Comparison of ENCODE assay signal across 27 mouse cellular contexts in the genomic region with DNA sequence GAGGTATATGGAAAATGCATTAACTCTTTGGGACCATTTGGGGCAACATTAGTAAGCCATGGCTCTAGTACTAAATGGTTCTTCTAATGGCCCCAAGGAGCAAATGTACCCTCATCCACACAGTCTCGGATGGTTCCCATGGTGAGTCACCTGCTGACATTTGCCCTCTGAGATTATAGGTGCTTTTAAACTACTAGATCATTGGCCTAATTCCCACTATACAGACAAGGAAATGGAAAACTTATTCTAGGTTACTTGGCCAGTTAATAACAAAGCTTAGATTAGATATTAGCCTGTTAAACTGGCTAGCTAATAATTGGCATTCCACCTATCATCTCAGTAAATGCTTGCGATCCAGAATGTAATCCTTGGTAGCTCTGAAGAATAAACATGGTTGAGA. TPM values are rescaled to one million over a fixed set of nuclear protein-coding genes. Genes with fewer than 3 reads are reported as not detected.
DNase-seq lines count a peak whose midpoint lies in the region; ATAC-seq and TF ChIP-seq lines count a peak whose summit lies in the region.
"Had no signal": no experiment of that assay in that cellular context is flagged by ENCODE, and none has a peak within 500 bp of the region (broad histone marks: within the 10 kb centered on the region; RNA-seq: fewer than 3 reads in every experiment).

No protein-coding gene starts in this region.

- H3K27ac ChIP-seq in kidney, adult 2 months (ENCODE audit: insufficient read depth, low read depth, low read length): no peak overlapping the region
- no peak overlapping the region for H3K27ac ChIP-seq in kidney, embryonic 15.5 days
- H3K27ac ChIP-seq in liver, adult 2 months (replicated peaks; ENCODE audit: insufficient read depth, low read depth, low read length): no peak overlapping the region
- no peak overlapping the region for H3K27ac ChIP-seq in liver, postnatal 0 days (ENCODE audit: low read depth)
- no peak overlapping the region for H3K27ac ChIP-seq in stomach, postnatal 0 days (replicated peaks)
- no peak overlapping the region for H3K27ac ChIP-seq in midbrain, embryonic 13.5 days
- H3K27ac ChIP-seq: embryonic facial prominence, embryonic 12.5 days; embryonic facial prominence, embryonic 15.5 days; gastrocnemius, adult 2 months; heart, embryonic 15.5 days; hindbrain, embryonic 10.5 days; hindbrain, embryonic 13.5 days had no signal

- H3K4me2 ChIP-seq in kidney, embryonic 15.5 days: no peak overlapping the region
- H3K4me2 ChIP-seq in liver, postnatal 0 days (ENCODE audit: low read depth, low read length): no peak overlapping the region
- no peak overlapping the region for H3K4me2 ChIP-seq in stomach, postnatal 0 days (replicated peaks; ENCODE audit: low read depth)
- no peak overlapping the region for H3K4me2 ChIP-seq in midbrain, embryonic 13.5 days (replicated peaks)
- H3K4me2 ChIP-seq: embryonic facial prominence, embryonic 12.5 days; embryonic facial prominence, embryonic 15.5 days; heart, embryonic 12.5 days; heart, embryonic 15.5 days; hindbrain, embryonic 13.5 days had no signal

- H3K36me3 ChIP-seq in kidney, adult 2 months (ENCODE audit: control insufficient read depth, insufficient read depth, low read length): no peaks in the 10 kb centered on the region
- no peaks in the 10 kb centered on the region for H3K36me3 ChIP-seq in kidney, embryonic 15.5 days
- no peaks in the 10 kb centered on the region for H3K36me3 ChIP-seq in liver, adult 2 months (ENCODE audit: control insufficient read depth, insufficient read depth, low read length)
- H3K36me3 ChIP-seq in liver, postnatal 0 days (replicated peaks; ENCODE audit: insufficient read depth, low read length): no peaks in the 10 kb centered on the region
- H3K36me3 ChIP-seq in stomach, postnatal 0 days (ENCODE audit: control insufficient read depth, insufficient read depth, low read length): no peaks in the 10 kb centered on the region
- H3K36me3 ChIP-seq in midbrain, embryonic 13.5 days: no peaks in the 10 kb centered on the region
- H3K36me3 ChIP-seq: embryonic facial prominence, embryonic 12.5 days; embryonic facial prominence, embryonic 15.5 days; heart, embryonic 12.5 days; heart, embryonic 15.5 days; hindbrain, embryonic 10.5 days; hindbrain, embryonic 13.5 days had no signal

- peak; percentile 54 for DNase-seq in kidney, adult 2 months
- no peak for DNase-seq in kidney, postnatal 4 days
- no peak for DNase-seq in kidney, adult 11 months
- peak; percentile 33 for DNase-seq in liver, adult 2 months (ENCODE audit: extremely low read depth, low read depth, low spot score)
- no peak for DNase-seq in liver, postnatal 0 days
- DNase-seq in stomach, postnatal 0 days (ENCODE audit: low spot score): no peak
- DNase-seq: adrenal gland, postnatal 10 days; adrenal gland, postnatal 36 days; cerebellum, adult 18-20 months; cerebellum, adult 9-10 months; cerebellum, postnatal 14 days; forebrain, postnatal 0 days; gastrocnemius, adult 2 months; gastrocnemius, postnatal 25 days; heart, adult 18-20 months; heart, postnatal 10 days; heart, postnatal 36 days had no signal

- TF ChIP-seq EP300 in liver, postnatal 0 days (IDR thresholded peaks at IDR 0.05; ENCODE audit: low read depth): no peak
- no peak for TF ChIP-seq EP300 in stomach, postnatal 0 days (optimal IDR thresholded peaks at IDR 0.05)

- H3K4me1 ChIP-seq in kidney, adult 2 months (ENCODE audit: control insufficient read depth, insufficient read depth, low read length): peaks cover 3% of the 10 kb centered on the region; the same call in 1 of the 2 replicates
- H3K4me1 ChIP-seq in kidney, embryonic 15.5 days: peaks cover 1% of the 10 kb centered on the region; the same call in 1 of the 2 replicates
- peaks cover 7% of the 10 kb centered on the region; the same call in 1 of the 2 replicates for H3K4me1 ChIP-seq in liver, adult 2 months (ENCODE audit: control insufficient read depth, insufficient read depth, low read length)
- H3K4me1 ChIP-seq in liver, postnatal 0 days (ENCODE audit: insufficient read depth): no peaks in the 10 kb centered on the region
- H3K4me1 ChIP-seq in stomach, postnatal 0 days (replicated peaks; ENCODE audit: control insufficient read depth, insufficient read depth): no peaks in the 10 kb centered on the region; the same call in 1 of the 2 replicates
- H3K4me1 ChIP-seq in midbrain, embryonic 13.5 days (replicated peaks): peaks cover 4% of the 10 kb centered on the region
- H3K4me1 ChIP-seq: embryonic facial prominence, embryonic 12.5 days; embryonic facial prominence, embryonic 15.5 days; heart, embryonic 12.5 days; hindbrain, embryonic 13.5 days had no signal

- no peaks in the 10 kb centered on the region for H3K79me2 ChIP-seq in liver, adult 2 months (ENCODE audit: control insufficient read depth, insufficient read depth, low read length)

- no peak overlapping the region for H3K9ac ChIP-seq in kidney, embryonic 15.5 days
- H3K9ac ChIP-seq in liver, adult 2 months (ENCODE audit: low read depth, low read length): no peak overlapping the region
- no peak overlapping the region for H3K9ac ChIP-seq in liver, postnatal 0 days (replicated peaks)
- no peak overlapping the region for H3K9ac ChIP-seq in stomach, postnatal 0 days (ENCODE audit: low read length)
- no peak overlapping the region for H3K9ac ChIP-seq in midbrain, embryonic 13.5 days (replicated peaks)
- H3K9ac ChIP-seq: embryonic facial prominence, embryonic 12.5 days; embryonic facial prominence, embryonic 15.5 days; forebrain, postnatal 0 days; heart, embryonic 12.5 days; heart, embryonic 15.5 days; hindbrain, embryonic 13.5 days had no signal

- no peak overlapping the region for H3K4me3 ChIP-seq in kidney, adult 2 months (ENCODE audit: insufficient read depth, low read depth, low read length)
- no peak overlapping the region for H3K4me3 ChIP-seq in kidney, embryonic 15.5 days (replicated peaks)
- H3K4me3 ChIP-seq in liver, adult 2 months (ENCODE audit: insufficient read depth, low read depth, low read length): no peak overlapping the region
- H3K4me3 ChIP-seq in liver, postnatal 0 days (ENCODE audit: low read depth, low read length): no peak overlapping the region
- no peak overlapping the region for H3K4me3 ChIP-seq in stomach, postnatal 0 days (ENCODE audit: low read depth, low read length)
- no peak overlapping the region for H3K4me3 ChIP-seq in midbrain, embryonic 13.5 days (replicated peaks)
- H3K4me3 ChIP-seq: embryonic facial prominence, embryonic 12.5 days; embryonic facial prominence, embryonic 15.5 days; gastrocnemius, adult 2 months; heart, embryonic 12.5 days; heart, embryonic 15.5 days; hindbrain, embryonic 10.5 days; hindbrain, embryonic 13.5 days had no signal

- ATAC-seq in kidney, embryonic 15.5 days (replicated peaks; ENCODE audit: low FRiP score): peak; percentile 62; the same call in 1 of the 2 replicates
- ATAC-seq in liver, postnatal 0 days: no peak
- peak; percentile 61; the same call in 1 of the 2 replicates for ATAC-seq in stomach, postnatal 0 days (ENCODE audit: low FRiP score, low TSS enrichment)
- no peak for ATAC-seq in midbrain, embryonic 13.5 days
- ATAC-seq: activated CD4-positive, CD25-positive, alpha-beta regulatory T cell, adult 4 months; forebrain, embryonic 14.5 days; forebrain, postnatal 0 days had no signal

- TF ChIP-seq CTCF in kidney, adult 2 months (conservative IDR thresholded peaks at IDR 0.05; ENCODE audit: insufficient read depth, insufficient read length, low read depth, low read length): no peak
- no peak for TF ChIP-seq CTCF in liver, adult 2 months (IDR thresholded peaks at IDR 0.05; ENCODE audit: low read depth, low read length)
- no peak for TF ChIP-seq CTCF in liver, postnatal 0 days (IDR thresholded peaks at IDR 0.05; ENCODE audit: low read depth)
- TF ChIP-seq CTCF in stomach, postnatal 0 days (IDR thresholded peaks at IDR 0.05; ENCODE audit: low read depth): no peak

- no peaks in the 10 kb centered on the region for H3K9me3 ChIP-seq in kidney, embryonic 15.5 days (replicated peaks)
- no peaks in the 10 kb centered on the region for H3K9me3 ChIP-seq in liver, postnatal 0 days (ENCODE audit: low read length)
- no peaks in the 10 kb centered on the region for H3K9me3 ChIP-seq in stomach, postnatal 0 days (ENCODE audit: control insufficient read depth, low read length)
- H3K9me3 ChIP-seq in midbrain, embryonic 13.5 days: no peaks in the 10 kb centered on the region
- H3K9me3 ChIP-seq: embryonic facial prominence, embryonic 12.5 days; embryonic facial prominence, embryonic 15.5 days; heart, embryonic 12.5 days; heart, embryonic 15.5 days; hindbrain, embryonic 10.5 days; hindbrain, embryonic 13.5 days had no signal

- 40% methylated on average over 2 of the region's 2 CpGs for WGBS in kidney, adult 2 months
- 67% methylated on average over 2 of the region's 2 CpGs for WGBS in kidney, embryonic 15.5 days
- WGBS in liver, adult 2 months: 72% methylated on average over 2 of the region's 2 CpGs
- 83% methylated on average over 2 of the region's 2 CpGs for WGBS in liver, postnatal 0 days (ENCODE audit: insufficient replicate concordance)
- 54% methylated on average over 2 of the region's 2 CpGs for WGBS in stomach, postnatal 0 days
- whole genome bisulfite sequencing in midbrain, embryonic 13.5 days: 94% methylated on average over 2 of the region's 2 CpGs

- no peak for TF ChIP-seq POLR2A in kidney, adult 2 months (IDR thresholded peaks at IDR 0.05; ENCODE audit: low read depth, low read length)
- no peak for TF ChIP-seq POLR2A in liver, adult 2 months (IDR thresholded peaks at IDR 0.05; ENCODE audit: extremely low read depth, insufficient read depth, low read length)

- no peaks in the 10 kb centered on the region for H3K27me3 ChIP-seq in kidney, adult 2 months (replicated peaks; ENCODE audit: control insufficient read depth, insufficient read depth, low read length)
- no peaks in the 10 kb centered on the region for H3K27me3 ChIP-seq in kidney, embryonic 15.5 days
- H3K27me3 ChIP-seq in liver, adult 2 months (ENCODE audit: control insufficient read depth, insufficient read depth, low read length): no peaks in the 10 kb centered on the region
- no peaks in the 10 kb centered on the region for H3K27me3 ChIP-seq in liver, postnatal 0 days (ENCODE audit: insufficient read depth, low read length)
- no peaks in the 10 kb centered on the region for H3K27me3 ChIP-seq in stomach, postnatal 0 days (ENCODE audit: control insufficient read depth, insufficient read depth, low read length)
- no peaks in the 10 kb centered on the region for H3K27me3 ChIP-seq in midbrain, embryonic 13.5 days
- H3K27me3 ChIP-seq: embryonic facial prominence, embryonic 12.5 days; embryonic facial prominence, embryonic 15.5 days; heart, embryonic 12.5 days; heart, embryonic 15.5 days; hindbrain, embryonic 13.5 days had no signal

RNA-seq across cellular contexts. Expression of a gene that starts 47.0 kb away (rescaled TPM):
- polyA plus RNA-seq in kidney, adult 2 months (2012; rRNA removed): 3.6 and 4.0 TPM in 2 replicates
- polyA plus RNA-seq in kidney, embryonic 15.5 days (2015; fragmentation: Nextera tagmentation; extraction: Ambion mirVana): 9.4 and 11.3 TPM in 2 replicates
- 2.1 and 3.2 TPM in 2 replicates for total RNA-seq in liver, adult 2 months (2014; rRNA removed)
- polyA plus RNA-seq in liver, adult 2 months (2012; rRNA removed): 1.5 and 2.6 TPM in 2 replicates
- 2.5 and 3.0 TPM in 2 replicates for polyA plus RNA-seq in liver, postnatal 0 days (2015; fragmentation: Nextera tagmentation; extraction: Ambion mirVana)
- polyA plus RNA-seq in stomach, postnatal 0 days (2015; fragmentation: Nextera tagmentation; extraction: Ambion mirVana): 4.0 and 4.1 TPM in 2 replicates
- 10.5 and 14.6 TPM in 2 replicates for polyA plus RNA-seq in midbrain, embryonic 13.5 days (2015; fragmentation: Nextera tagmentation; extraction: Ambion mirVana)

Comparison
In these comparisons a context has a peak if more than half of its experiments do, and no peak if none do; other contexts are left out.
1. DNase-seq: peak in kidney, adult 2 months (single experiment) and liver, adult 2 months (single experiment); none in kidney, postnatal 4 days (0 of 2), kidney, adult 11 months (single experiment), liver, postnatal 0 days (single experiment) and stomach, postnatal 0 days (single experiment).
2. ATAC-seq: peak in kidney, embryonic 15.5 days (single experiment) and stomach, postnatal 0 days (single experiment); none in liver, postnatal 0 days (single experiment) and midbrain, embryonic 13.5 days (single experiment).